Mouse (Mus musculus): ENCODE measurements around the gene Srd5a3.

DNA sequence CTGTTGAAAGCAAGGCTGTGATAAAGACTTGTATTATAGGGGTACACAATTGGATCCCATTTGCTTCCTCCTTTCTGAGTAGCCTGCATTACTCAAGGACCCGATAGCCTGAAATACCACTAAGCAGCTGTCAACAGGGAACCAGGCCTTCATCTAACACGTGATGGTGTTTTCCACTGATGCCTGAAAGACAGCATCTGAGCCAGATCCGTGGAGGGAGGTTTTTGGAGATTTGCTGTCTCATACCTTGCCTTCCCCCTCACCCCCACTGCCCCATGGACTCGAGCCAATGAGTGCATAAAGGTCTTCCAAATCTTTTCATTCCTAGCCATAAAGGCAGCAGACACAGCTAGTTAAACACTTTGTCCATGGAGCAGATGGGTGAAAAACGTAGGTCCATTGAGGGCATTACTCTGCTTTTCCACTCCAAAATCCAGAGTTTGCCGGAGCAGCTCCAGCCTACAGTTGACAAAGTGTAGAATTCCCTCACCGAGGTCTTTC is 850 bp upstream of the Srd5a3 start:
- no peak for TF ChIP-seq MAX (IDR thresholded peaks at IDR 0.05; ENCODE audit: low read depth)
- TF ChIP-seq SRF (IDR thresholded peaks at IDR 0.05; ENCODE audit: control insufficient read depth, insufficient read length, low read depth): no peak
- no peak for TF ChIP-seq USF1 (IDR thresholded peaks at IDR 0.05; ENCODE audit: low read depth)
- no peak for TF ChIP-seq POLR2A (IDR thresholded peaks at IDR 0.05; ENCODE audit: insufficient read length, low read depth)
- no peak for TF ChIP-seq TCF3 (IDR thresholded peaks at IDR 0.05; ENCODE audit: insufficient read length, low read depth)
- TF ChIP-seq E2F4 (IDR thresholded peaks at IDR 0.05; ENCODE audit: insufficient read depth): no peak
- TF ChIP-seq MYOD1 (IDR thresholded peaks at IDR 0.05; ENCODE audit: control insufficient read depth in 1 of 3, insufficient read length in 2 of 3, low read depth in 2 of 3): no peak
- no peak for TF ChIP-seq POLR2AphosphoS2 (IDR thresholded peaks at IDR 0.05; ENCODE audit: insufficient read length, low read depth)

Data from myocyte (in vitro differentiated cells).